Mouse (Mus musculus): ENCODE measurements around the gene Pla2g15.

DNA sequence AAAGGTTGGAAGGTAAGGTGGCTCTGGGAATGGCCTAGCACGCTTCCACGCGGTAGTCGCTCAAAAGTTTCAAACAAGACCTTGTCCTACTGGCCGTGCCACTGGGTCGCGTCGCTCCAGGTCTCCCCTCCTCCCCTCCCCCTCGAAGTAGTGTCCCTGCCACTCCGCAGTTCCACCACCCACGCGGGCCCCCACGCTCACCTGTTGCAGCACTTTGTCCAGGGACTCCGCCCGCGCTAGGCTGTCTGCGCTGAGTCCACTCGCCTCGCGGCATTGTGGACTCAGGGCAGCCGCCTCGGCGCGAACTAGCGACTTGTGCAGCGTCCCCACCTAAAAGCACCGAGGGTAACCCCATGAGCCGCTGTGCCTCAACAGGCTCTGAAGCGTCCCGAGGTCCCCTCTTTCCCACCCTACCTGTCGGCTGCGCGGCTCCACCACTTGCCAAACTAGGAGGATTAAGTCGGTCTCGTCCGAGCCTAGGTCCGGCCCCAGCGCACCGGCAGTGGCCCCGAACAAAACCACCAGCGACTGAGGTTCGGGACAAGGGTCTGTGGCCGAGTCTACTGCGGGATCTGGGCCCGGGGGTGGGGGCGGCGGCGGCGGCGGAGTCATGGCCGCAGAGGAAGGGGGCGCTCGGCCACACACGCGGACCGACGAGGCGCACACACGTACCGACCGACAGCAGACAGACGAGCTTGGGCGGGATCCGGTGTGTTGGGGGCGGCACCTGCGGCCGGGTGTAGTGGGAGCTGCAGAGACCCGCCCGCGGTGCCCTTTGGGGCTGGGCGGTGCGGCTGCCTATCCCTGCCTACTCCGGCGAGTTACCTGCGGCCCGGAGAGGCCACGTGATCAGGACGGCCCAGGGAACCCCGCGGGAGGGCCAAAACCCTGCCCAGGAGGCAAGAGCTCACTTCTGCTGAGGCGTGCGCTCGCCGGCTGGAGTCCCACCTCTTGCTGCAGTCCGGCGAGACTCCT lies 13.8 kb upstream of the Pla2g15 start, which contains the start of gene Esrp2:
- TF ChIP-seq CTCF (IDR thresholded peaks at IDR 0.05; ENCODE audit: control insufficient read depth, insufficient read depth, insufficient replicate concordance, low read depth, low read length) (no peak), POLR2A (IDR thresholded peaks at IDR 0.05; ENCODE audit: control insufficient read depth, low read depth, low read length) (no peak)

Data from testis, adult 2 months (tissue).